Mouse (Mus musculus): ENCODE results near the gene Mlycd.
"Not testable (repeated sequence)": the region's sequence is repeated elsewhere in the genome, so short reads cannot be mapped to it uniquely, and the experiment has no call there.

Gene Mlycd

GRCm38 (mm10) chr8:119394524-119395026 lies at the start of gene Mlycd:
TSS of gene Mlycd (plus strand) at chr8:119394878.
- peak; percentile 84 for DNase-seq

GRCm38 (mm10) chr8:119345029-119345682 lies 49.5 kb upstream of the Mlycd start:
- no peak for DNase-seq

GRCm38 (mm10) chr8:119345683-119346075 lies 49.0 kb upstream of the Mlycd start:
- DNase-seq: peak in 1 of 2 experiments; percentile 17

GRCm38 (mm10) chr8:119351647-119352046 lies 43.0 kb upstream of the Mlycd start:
- DNase-seq: no peak

GRCm38 (mm10) chr8:119352977-119353658 lies 41.6 kb upstream of the Mlycd start:
- DNase-seq: no peak

- DNase-seq: no peak
Measured at GRCm38 (mm10) chr8:119353659-119354023, 41.0 kb upstream of the Mlycd start.

- not testable (repeated sequence) for DNase-seq
Measured at GRCm38 (mm10) chr8:119356631-119357030, 38.0 kb upstream of the Mlycd start.

- no peak for DNase-seq
Measured at GRCm38 (mm10) chr8:119358175-119358574, 36.5 kb upstream of the Mlycd start.

- DNase-seq: peak in 1 of 2 experiments; percentile 19
Measured at GRCm38 (mm10) chr8:119358836-119359235, 35.8 kb upstream of the Mlycd start.

- DNase-seq: no peak
Measured at GRCm38 (mm10) chr8:119360686-119361295, 33.9 kb upstream of the Mlycd start.

- not testable (repeated sequence) for DNase-seq
Measured at GRCm38 (mm10) chr8:119374716-119375115, 20.0 kb upstream of the Mlycd start.

GRCm38 (mm10) chr8:119378476-119378875 lies 16.2 kb upstream of the Mlycd start:
- no peak for DNase-seq

- no peak for DNase-seq
Measured at GRCm38 (mm10) chr8:119380619-119381018, 14.1 kb upstream of the Mlycd start.

- DNase-seq: no peak
Measured at GRCm38 (mm10) chr8:119384478-119384877, 10.2 kb upstream of the Mlycd start.

GRCm38 (mm10) chr8:119385854-119386253 lies 8.8 kb upstream of the Mlycd start:
- DNase-seq: no peak

GRCm38 (mm10) chr8:119386988-119387387 lies 7.7 kb upstream of the Mlycd start:
- no peak for DNase-seq

GRCm38 (mm10) chr8:119394097-119394496 lies 581 bp upstream of the Mlycd start:
- DNase-seq: no peak

GRCm38 (mm10) chr8:119395072-119395950 lies 633 bp downstream of the Mlycd start:
- no peak for DNase-seq

GRCm38 (mm10) chr8:119398558-119398957 lies 3.9 kb downstream of the Mlycd start:
- DNase-seq: no peak

- no peak for DNase-seq
Measured at GRCm38 (mm10) chr8:119399255-119399654, 4.6 kb downstream of the Mlycd start.

GRCm38 (mm10) chr8:119400122-119400671 lies 5.5 kb downstream of the Mlycd start:
- no peak for DNase-seq

- DNase-seq: no peak
Measured at GRCm38 (mm10) chr8:119400904-119401303, 6.2 kb downstream of the Mlycd start.
